Mouse (Mus musculus) stomach, postnatal 0 days (tissue): ENCODE measurements around the gene Scamp4.

ENCODE experiments used
- CTCF ChIP-seq: IDR thresholded peaks from 2 replicates; pipeline ENCODE4 v1.5.1; 2016; ENCODE audit warnings: antibody characterized with exemption, low read depth, mild to moderate bottlenecking, moderate library complexity
- EP300 ChIP-seq: optimal IDR thresholded peaks from 2 replicates; pipeline ENCODE3; 2016; ENCODE audit warnings: antibody characterized with exemption

DNA sequence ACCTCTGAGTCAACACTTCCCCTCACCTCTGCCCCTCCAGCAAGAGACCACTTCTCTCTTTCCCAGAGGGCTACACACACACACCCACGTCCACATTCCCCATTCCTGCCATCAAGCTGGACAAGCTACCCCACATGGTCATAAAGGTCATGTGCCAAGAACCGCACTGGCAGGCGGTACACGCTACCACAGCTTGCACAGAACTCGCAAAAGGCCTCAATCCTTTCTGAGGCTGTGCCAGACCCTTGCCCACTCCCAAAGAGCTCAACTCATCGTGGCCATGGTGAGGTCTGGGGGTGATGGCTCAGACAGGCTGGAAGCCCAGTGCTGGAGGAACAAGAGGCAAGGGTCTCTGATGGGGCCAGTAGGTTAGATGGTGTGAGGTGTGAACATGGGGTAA is 52.2 kb downstream of the Scamp4 start:
- TF ChIP-seq CTCF, result no peak
- no peak for TF ChIP-seq EP300
